Mouse (Mus musculus) MEL (cell line): ENCODE measurements around the gene Ccng1.

Experiments
- CTCF ChIP-seq, 3 experiments: IDR thresholded peaks in 2 of 3; conservative IDR thresholded peaks in 1 of 3; 2 replicates each; pipeline ENCODE4 v1.5.1; 2011 to 2012; ENCODE audit warnings: low read length in 3 of 3, low read depth in 2 of 3, mild to moderate bottlenecking in 2 of 3, improper control_type of control experiment in 1 of 3, inconsistent platforms in 1 of 3, mixed read lengths in 1 of 3, moderate library complexity in 1 of 3; ENCODE audit not compliant: control insufficient read depth in 1 of 3, insufficient read depth in 1 of 3, poor library complexity in 1 of 3, severe bottlenecking in 1 of 3
- EP300 ChIP-seq, 2 experiments: IDR thresholded peaks; 2 replicates each; pipeline ENCODE4 v1.6.1; 2011; ENCODE audit warnings: improper control_type of control experiment in 2 of 2, low read length in 2 of 2, low read depth in 1 of 2, mild to moderate bottlenecking in 1 of 2
- ETS1 ChIP-seq: IDR thresholded peaks from 2 replicates; pipeline ENCODE4 v1.6.1; 2012; ENCODE audit warnings: low read depth, mild to moderate bottlenecking, inconsistent platforms, low read length, improper control_type of control experiment, moderate library complexity
- GATA1 ChIP-seq: IDR thresholded peaks from 2 replicates; pipeline ENCODE4 v1.6.1; 2011; ENCODE audit warnings: low read depth, low read length, improper control_type of control experiment
- HCFC1 ChIP-seq: IDR thresholded peaks from 2 replicates; pipeline ENCODE4 v1.6.1; 2012; ENCODE audit warnings: low read depth, mild to moderate bottlenecking, inconsistent platforms, low read length, improper control_type of control experiment, moderate library complexity
- KAT2A ChIP-seq: conservative IDR thresholded peaks from 2 replicates; pipeline ENCODE4 v1.6.1; 2012; ENCODE audit warnings: low read depth, low read length, improper control_type of control experiment, inconsistent platforms
- MYC ChIP-seq: IDR thresholded peaks from 2 replicates; pipeline ENCODE4 v1.6.1; 2011; ENCODE audit warnings: low read depth, mild to moderate bottlenecking, low read length, improper control_type of control experiment, moderate library complexity
- POLR2A ChIP-seq, 2 experiments: IDR thresholded peaks; 2 replicates each; pipeline ENCODE4 v1.6.1; 2011 to 2012; ENCODE audit warnings: low read length in 2 of 2, mild to moderate bottlenecking in 2 of 2, control low read depth in 1 of 2, improper control_type of control experiment in 1 of 2, low read depth in 1 of 2, moderate library complexity in 1 of 2; ENCODE audit not compliant: control insufficient read depth in 1 of 2, insufficient read depth in 1 of 2, poor library complexity in 1 of 2
- RCOR1 ChIP-seq: IDR thresholded peaks from 2 replicates; pipeline ENCODE4 v1.6.1; 2012; ENCODE audit warnings: low read depth, mild to moderate bottlenecking, inconsistent platforms, low read length, improper control_type of control experiment
- TBP ChIP-seq: IDR thresholded peaks from 2 replicates; pipeline ENCODE4 v1.8.0; 2011; ENCODE audit warnings: low read depth, low read length, improper control_type of control experiment
- UBTF ChIP-seq: IDR thresholded peaks from 2 replicates; pipeline ENCODE4 v1.6.1; 2012; ENCODE audit warnings: low read depth, mild to moderate bottlenecking, inconsistent platforms, low read length, improper control_type of control experiment, moderate library complexity, borderline replicate concordance; ENCODE audit not compliant: insufficient read depth
- USF1 ChIP-seq: IDR thresholded peaks from 2 replicates; pipeline ENCODE4 v1.6.1; 2014; ENCODE audit warnings: low read depth, mild to moderate bottlenecking, inconsistent platforms, low read length, improper control_type of control experiment, moderate library complexity
- ZC3H11A ChIP-seq: IDR thresholded peaks from 2 replicates; pipeline ENCODE4 v1.6.1; 2012; ENCODE audit warnings: low read depth, mild to moderate bottlenecking, inconsistent platforms, low read length, improper control_type of control experiment
- ZKSCAN1 ChIP-seq: IDR thresholded peaks from 2 replicates; pipeline ENCODE4 v1.6.1; 2012; ENCODE audit warnings: low read depth, mild to moderate bottlenecking, inconsistent platforms, low read length, improper control_type of control experiment, moderate library complexity

DNA sequence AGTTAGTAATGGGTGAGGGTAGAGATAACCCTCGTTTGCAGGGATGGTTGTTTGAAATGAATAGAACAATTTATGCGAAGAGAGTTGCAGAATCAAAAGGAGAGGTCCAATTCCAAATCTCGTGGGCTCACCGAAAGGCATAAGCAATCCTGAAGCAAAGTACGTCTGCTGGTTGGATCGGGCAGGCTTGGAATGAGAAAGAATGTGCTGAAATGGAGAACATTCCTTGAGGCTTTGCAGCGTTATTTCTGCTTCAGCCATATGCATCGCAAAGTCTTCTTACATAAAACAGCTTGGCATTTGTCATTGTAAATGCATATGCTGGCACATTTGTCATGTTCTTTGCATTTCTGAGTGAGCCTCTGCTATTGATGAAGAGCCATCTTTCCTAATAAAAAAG is 29.2 kb upstream of the Ccng1 start:
- no peak for TF ChIP-seq UBTF
- TF ChIP-seq USF1, result no peak
- TF ChIP-seq TBP, result no peak
- TF ChIP-seq ETS1, result no peak
- no peak for TF ChIP-seq ZC3H11A
- no peak for TF ChIP-seq RCOR1
- no peak for TF ChIP-seq CTCF (IDR thresholded peaks at IDR 0.05 in 2 of 3, conservative IDR thresholded peaks at IDR 0.05 in 1 of 3; ENCODE audit: control insufficient read depth in 1 of 3, insufficient read depth in 1 of 3, low read depth in 2 of 3, low read length in 3 of 3, poor library complexity in 1 of 3, severe bottlenecking in 1 of 3)
- no peak for TF ChIP-seq POLR2A (IDR thresholded peaks at IDR 0.05; ENCODE audit: control insufficient read depth in 1 of 2, insufficient read depth in 1 of 2, low read depth in 1 of 2, low read length in 2 of 2, poor library complexity in 1 of 2)
- TF ChIP-seq HCFC1, result no peak
- no peak for TF ChIP-seq MYC
- TF ChIP-seq KAT2A, result no peak
- TF ChIP-seq EP300 (IDR thresholded peaks at IDR 0.05; ENCODE audit: low read depth in 1 of 2, low read length in 2 of 2), result no peak
- TF ChIP-seq GATA1, result no peak
- no peak for TF ChIP-seq ZKSCAN1
